Comparison of ENCODE assay signal across 8 mouse cellular contexts in genomic region chr2:157006511-157007233, GRCm38 (mm10). TPM values are rescaled to one million over a fixed set of nuclear protein-coding genes. Genes with fewer than 3 reads are reported as not detected.
DNase-seq lines count a peak whose midpoint lies in the region; ATAC-seq lines count a peak whose summit lies in the region.

Gene Dsn1, minus strand, starts transcription at chr2:157007154.

- DNase-seq in CD8-positive naive resting alpha-beta T cell, adult 2 months (ENCODE audit: low read depth in 2 of 2, low spot score in 2 of 2), result peak; percentile 81 to 84
- DNase-seq in c-Kit-positive CD71-negative TER-119-negative erythroid progenitor cells, embryonic 14.5 days (ENCODE audit: low read depth), result peak; percentile 84
- peak; percentile 86 for DNase-seq in forebrain, embryonic 10.5 days (ENCODE audit: extremely low spot score, low spot score)
- peak; percentile 92 for DNase-seq in kidney, postnatal 14 days
- peak; percentile 84 for DNase-seq in liver, embryonic 13.5 days
- peak; percentile 92 to 95 for DNase-seq in natural killer cell, adult 2 months (ENCODE audit: low spot score in 2 of 2)

- H3K9me3 ChIP-seq in forebrain, embryonic 10.5 days, result no peaks in the 10 kb centered on the region
- no peaks in the 10 kb centered on the region for H3K9me3 ChIP-seq in heart, embryonic 15.5 days (replicated peaks)
- H3K9me3 ChIP-seq in liver, embryonic 13.5 days (replicated peaks), result no peaks in the 10 kb centered on the region
- no peaks in the 10 kb centered on the region for H3K9me3 ChIP-seq in stomach, embryonic 14.5 days (ENCODE audit: control insufficient read depth, low read depth, low read length)

- peak within 1 kb of the TSS; percentile 95 for H3K27ac ChIP-seq in forebrain, embryonic 10.5 days
- peak within 1 kb of the TSS; percentile 76 for H3K27ac ChIP-seq in heart, embryonic 15.5 days
- H3K27ac ChIP-seq in liver, embryonic 13.5 days, result peak within 1 kb of the TSS; percentile 92
- H3K27ac ChIP-seq in stomach, embryonic 14.5 days (ENCODE audit: low read length), result peak within 1 kb of the TSS; percentile 69

- peak within 1 kb of the TSS; percentile 90 for H3K4me3 ChIP-seq in forebrain, embryonic 10.5 days
- peak within 1 kb of the TSS; percentile 73 for H3K4me3 ChIP-seq in heart, embryonic 15.5 days
- H3K4me3 ChIP-seq in liver, embryonic 13.5 days (replicated peaks), result peak within 1 kb of the TSS; percentile 81
- H3K4me3 ChIP-seq in stomach, embryonic 14.5 days (ENCODE audit: low read depth, low read length), result peak within 1 kb of the TSS; percentile 74

- peak within 1 kb of the TSS; percentile 71 for H3K9ac ChIP-seq in heart, embryonic 15.5 days
- H3K9ac ChIP-seq in liver, embryonic 13.5 days, result peak within 1 kb of the TSS; percentile 88
- peak within 1 kb of the TSS; percentile 65 for H3K9ac ChIP-seq in stomach, embryonic 14.5 days (replicated peaks; ENCODE audit: low read depth, low read length)

- peaks cover 25% of the 10 kb centered on the region for H3K4me1 ChIP-seq in forebrain, embryonic 10.5 days
- H3K4me1 ChIP-seq in heart, embryonic 15.5 days (replicated peaks), result peaks cover 16% of the 10 kb centered on the region
- H3K4me1 ChIP-seq in liver, embryonic 13.5 days (replicated peaks), result peaks cover 49% of the 10 kb centered on the region
- peaks cover 12% of the 10 kb centered on the region; the same call in 1 of the 2 replicates for H3K4me1 ChIP-seq in stomach, embryonic 14.5 days (ENCODE audit: control insufficient read depth, insufficient read depth, low read length)

- under 1% methylated on average over 56 of the region's 56 CpGs for WGBS in forebrain, embryonic 10.5 days
- under 1% methylated on average over 55 of the region's 56 CpGs for WGBS in heart, embryonic 15.5 days
- WGBS in liver, embryonic 13.5 days (ENCODE audit: insufficient replicate concordance), result under 1% methylated on average over 56 of the region's 56 CpGs
- WGBS in stomach, embryonic 14.5 days, result under 1% methylated on average over 56 of the region's 56 CpGs

- H3K4me2 ChIP-seq in heart, embryonic 15.5 days, result peak within 1 kb of the TSS; percentile 83
- H3K4me2 ChIP-seq in liver, embryonic 13.5 days, result peak within 1 kb of the TSS; percentile 91
- peak within 1 kb of the TSS; percentile 88 for H3K4me2 ChIP-seq in stomach, embryonic 14.5 days (replicated peaks; ENCODE audit: low read depth, low read length)

- no peaks in the 10 kb centered on the region for H3K27me3 ChIP-seq in forebrain, embryonic 10.5 days (ENCODE audit: poor library complexity, severe bottlenecking)
- no peaks in the 10 kb centered on the region for H3K27me3 ChIP-seq in heart, embryonic 15.5 days
- H3K27me3 ChIP-seq in liver, embryonic 13.5 days, result no peaks in the 10 kb centered on the region
- H3K27me3 ChIP-seq in stomach, embryonic 14.5 days (ENCODE audit: control insufficient read depth, insufficient read depth, low read length), result no peaks in the 10 kb centered on the region

- H3K36me3 ChIP-seq in forebrain, embryonic 10.5 days (replicated peaks), result peaks cover 41% of the 10 kb centered on the region
- H3K36me3 ChIP-seq in heart, embryonic 15.5 days, result peaks cover 23% of the 10 kb centered on the region
- peaks cover 40% of the 10 kb centered on the region for H3K36me3 ChIP-seq in liver, embryonic 13.5 days
- peaks cover 5% of the 10 kb centered on the region; the same call in 1 of the 2 replicates for H3K36me3 ChIP-seq in stomach, embryonic 14.5 days (ENCODE audit: control insufficient read depth, insufficient read depth, low read length)

- ATAC-seq in heart, embryonic 15.5 days (replicated peaks; ENCODE audit: insufficient number of reproducible peaks, insufficient read depth, low FRiP score, low read depth), result peak; percentile 83
- peak; percentile 85 for ATAC-seq in liver, embryonic 13.5 days (ENCODE audit: low read depth)
- peak; percentile 84 for ATAC-seq in stomach, embryonic 14.5 days (ENCODE audit: insufficient number of reproducible peaks, insufficient read depth, low FRiP score, low read depth)

RNA-seq across cellular contexts. Expression of gene Dsn1, which starts in this region (rescaled TPM):
- polyA plus RNA-seq in forebrain, embryonic 10.5 days (2016; fragmentation: Nextera tagmentation; extraction: Ambion mirVana), result 58.0 and 59.1 TPM in 2 replicates
- polyA plus RNA-seq in heart, embryonic 15.5 days (2015; fragmentation: Nextera tagmentation; extraction: Ambion mirVana), result 30.4 and 31.4 TPM in 2 replicates
- 29.7 and 37.3 TPM in 2 replicates for polyA plus RNA-seq in liver, embryonic 13.5 days (2015; fragmentation: Nextera tagmentation; extraction: Ambion mirVana)
- polyA plus RNA-seq in stomach, embryonic 14.5 days (2014; fragmentation: Nextera tagmentation; extraction: Ambion mirVana), result 36.4 and 38.7 TPM in 2 replicates

Comparison
In these comparisons a context has a peak if more than half of its experiments do, and no peak if none do; other contexts are left out.
1. Peak in every context shown above with its lines: DNase-seq, ATAC-seq, H3K4me3 ChIP-seq and H3K27ac ChIP-seq.